Mouse (Mus musculus) cerebellum, adult 2 months (tissue): Measurements from ENCODE around the gene Palm2.

Experiments
- CTCF ChIP-seq: fragments of 200-500 bp; IDR thresholded peaks from 2 replicates; pipeline ENCODE4 v1.5.1; 2011; ENCODE audit warnings: low read depth, mild to moderate bottlenecking, control low read depth, low read length, moderate library complexity, borderline replicate concordance; ENCODE audit not compliant: insufficient read depth
- POLR2A ChIP-seq: fragments of 200-500 bp; IDR thresholded peaks from 2 replicates; pipeline ENCODE4 v1.6.1; 2011; ENCODE audit warnings: low read length, control low read depth, borderline replicate concordance; ENCODE audit not compliant: insufficient read depth

DNA sequence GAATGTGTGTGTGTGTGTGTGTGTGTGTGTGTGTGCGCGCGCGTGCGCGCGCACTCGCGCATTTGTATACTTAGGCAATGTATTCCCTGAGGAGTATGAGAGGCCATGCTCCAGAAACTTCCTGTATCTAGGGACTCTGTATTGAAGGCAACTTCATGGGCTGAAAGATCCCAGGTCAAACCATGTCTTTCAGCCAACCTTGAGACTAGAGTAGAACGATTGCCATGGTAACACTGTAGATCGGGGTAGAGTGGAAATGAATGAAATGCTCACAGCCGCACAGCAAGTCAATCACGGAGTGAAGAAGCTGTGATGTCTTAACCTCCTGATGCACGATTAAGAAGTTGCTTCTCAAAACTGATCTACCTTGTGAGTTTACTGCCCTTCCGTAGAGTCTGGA, 89.4 kb downstream of the Palm2 start:
- TF ChIP-seq CTCF = no peak
- no peak for TF ChIP-seq POLR2A
